Mouse (Mus musculus) lung, adult 2 months (tissue): ENCODE data around the gene Tas2r124.

Experiments used
- CTCF ChIP-seq: fragments of 200-500 bp; IDR thresholded peaks from 2 replicates; pipeline ENCODE4 v1.5.1; 2011; ENCODE audit warnings: mild to moderate bottlenecking, low read length, control low read depth; ENCODE audit not compliant: insufficient read depth
- POLR2A ChIP-seq: fragments of 200-500 bp; IDR thresholded peaks from 2 replicates; pipeline ENCODE4 v1.6.1; 2011; ENCODE audit warnings: low read depth, mild to moderate bottlenecking, control low read depth, low read length, borderline replicate concordance; ENCODE audit errors: extremely low read depth

GRCm38 (mm10) chr6:132802518-132802917 is 48.0 kb downstream of the Tas2r124 start, which contains the start of gene Tas2r117:
- no peak for TF ChIP-seq POLR2A
- no peak for TF ChIP-seq CTCF
